Mouse (Mus musculus) embryonic facial prominence, embryonic 14.5 days (tissue): ENCODE data around the gene Ccdc180. TPM values are rescaled to one million over a fixed set of nuclear protein-coding genes. Genes with fewer than 3 reads are reported as not detected.

Experiments
- ATAC-seq: fragments of 200-750 bp; cut with Nextera tagmentation; 2 replicates; pipeline ENCODE4 v1.8.0; 2017; ENCODE audit warnings: low read depth, moderate number of reproducible peaks, moderate TSS enrichment
- DNase-seq: peaks from one replicate; pipeline ENCODE4 v3.0.0-alpha.2; 2015; ENCODE audit warnings: low spot score
- H3K27ac ChIP-seq: fragments of 300-500 bp; sonication (generic); replicated peaks from 2 replicates; pipeline ENCODE4 v1.5.1; 2014; ENCODE audit warnings: low read depth, mild to moderate bottlenecking, low read length, moderate library complexity
- H3K27me3 ChIP-seq: fragments of 300-500 bp; sonication (generic); replicated peaks from 2 replicates; pipeline ENCODE4 v1.6.1; 2014; ENCODE audit warnings: low read length; ENCODE audit not compliant: control insufficient read depth, insufficient read depth
- H3K36me3 ChIP-seq: fragments of 300-500 bp; sonication (generic); 2 replicates; pipeline ENCODE4 v1.6.1; 2014; ENCODE audit warnings: low read length, mixed read lengths; ENCODE audit not compliant: control insufficient read depth, insufficient read depth
- H3K4me1 ChIP-seq: fragments of 300-500 bp; sonication (generic); 2 replicates; pipeline ENCODE4 v1.6.1; 2014; ENCODE audit warnings: antibody characterized with exemption, low read length; ENCODE audit not compliant: control insufficient read depth, insufficient read depth
- H3K4me2 ChIP-seq: fragments of 300-500 bp; sonication (generic); 2 replicates; pipeline ENCODE4 v1.6.1; 2014; ENCODE audit warnings: low read depth, mild to moderate bottlenecking, low read length, moderate library complexity, mixed read lengths
- H3K4me3 ChIP-seq: fragments of 300-500 bp; sonication (generic); 2 replicates; pipeline ENCODE4 v1.5.1; 2014; ENCODE audit warnings: low read depth, mild to moderate bottlenecking, low read length
- H3K9ac ChIP-seq: fragments of 300-500 bp; sonication (generic); 2 replicates; pipeline ENCODE4 v1.6.1; 2014; ENCODE audit warnings: low read depth, mild to moderate bottlenecking, low read length, moderate library complexity, mixed read lengths
- H3K9me3 ChIP-seq: fragments of 300-500 bp; sonication (generic); 2 replicates; pipeline ENCODE4 v1.6.1; 2016; ENCODE audit warnings: low read length; ENCODE audit not compliant: control insufficient read depth
- whole genome bisulfite sequencing: fragments of 180-500 bp; shearing (Covaris S2); extraction: QIAGEN DNeasy Blood & Tissue Kit; methylation state at CpG from one replicate; pipeline ENCODE4 v1.1.7; 2014; 5-methylcytosine and 5-hydroxymethylcytosine counted together
- polyA plus RNA-seq: library from polyadenylated mRNA; unstranded; fragments of >200 nt; fragmentation: Nextera tagmentation; extraction: Ambion mirVana; gene quantifications from 2 replicates; pipeline ENCODE4 v1.2.1, GENCODE M21; 2014

The Ccdc180 gene
- polyA plus RNA-seq, 1 experiment from 2014 or later: 0.79 TPM

GRCm38 (mm10) chr4:45955235-45955634 lies 65.1 kb downstream of the Ccdc180 start:
- Histone ChIP-seq H3K4me2 (no peak overlapping the region), H3K9me3 (no peaks in the 10 kb centered on the region), H3K27me3 (no peaks in the 10 kb centered on the region), H3K36me3 (no peaks in the 10 kb centered on the region), H3K4me1 (no peaks in the 10 kb centered on the region), H3K27ac (no peak overlapping the region), H3K4me3 (no peak overlapping the region), H3K9ac (no peak overlapping the region)
- 78% methylated on average over 4 of the region's 4 CpGs for WGBS
- ATAC-seq (no peak), DNase-seq (no peak)

DNA sequence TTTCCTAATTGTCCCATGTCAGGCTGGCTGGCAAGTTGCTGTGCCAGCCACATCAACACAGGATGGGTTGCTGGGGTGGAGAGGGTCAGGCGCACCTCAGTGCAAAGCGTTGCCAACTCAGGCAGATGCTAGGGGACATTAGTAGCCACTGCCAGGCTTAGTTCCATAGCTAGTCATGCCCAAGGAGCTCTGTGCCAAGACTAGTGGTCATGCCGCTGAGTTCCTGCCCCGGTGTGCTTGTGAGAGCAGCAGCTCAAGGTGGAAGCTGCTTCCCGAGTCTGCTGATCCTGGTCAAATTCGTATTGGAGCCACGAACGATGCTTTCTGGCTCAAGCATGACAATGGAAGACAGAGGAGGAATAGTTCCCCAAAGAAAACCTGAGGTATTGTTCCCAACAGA lies 66.0 kb downstream of the Ccdc180 start:
- H3K4me3 ChIP-seq: no peak overlapping the region
- H3K4me2 ChIP-seq: no peak overlapping the region
- H3K9me3 ChIP-seq: no peaks in the 10 kb centered on the region
- H3K4me1 ChIP-seq: no peaks in the 10 kb centered on the region
- DNase-seq: no peak
- H3K9ac ChIP-seq: no peak overlapping the region
- ATAC-seq: no peak
- H3K27ac ChIP-seq: no peak overlapping the region
- no peaks in the 10 kb centered on the region for H3K27me3 ChIP-seq
- H3K36me3 ChIP-seq: no peaks in the 10 kb centered on the region
- 86% methylated on average over 8 of the region's 8 CpGs for WGBS

GRCm38 (mm10) chr4:45956706-45957105 lies 66.6 kb downstream of the Ccdc180 start:
- ATAC-seq (no peak), DNase-seq (no peak)
- no peaks in the 10 kb centered on the region for H3K4me1 ChIP-seq
- H3K27ac ChIP-seq: no peak overlapping the region
- no peak overlapping the region for H3K4me2 ChIP-seq
- no peaks in the 10 kb centered on the region for H3K36me3 ChIP-seq
- 89% methylated on average over 4 of the region's 4 CpGs for WGBS
- no peak overlapping the region for H3K4me3 ChIP-seq
- no peaks in the 10 kb centered on the region for H3K27me3 ChIP-seq
- H3K9me3 ChIP-seq: no peaks in the 10 kb centered on the region
- no peak overlapping the region for H3K9ac ChIP-seq

DNA sequence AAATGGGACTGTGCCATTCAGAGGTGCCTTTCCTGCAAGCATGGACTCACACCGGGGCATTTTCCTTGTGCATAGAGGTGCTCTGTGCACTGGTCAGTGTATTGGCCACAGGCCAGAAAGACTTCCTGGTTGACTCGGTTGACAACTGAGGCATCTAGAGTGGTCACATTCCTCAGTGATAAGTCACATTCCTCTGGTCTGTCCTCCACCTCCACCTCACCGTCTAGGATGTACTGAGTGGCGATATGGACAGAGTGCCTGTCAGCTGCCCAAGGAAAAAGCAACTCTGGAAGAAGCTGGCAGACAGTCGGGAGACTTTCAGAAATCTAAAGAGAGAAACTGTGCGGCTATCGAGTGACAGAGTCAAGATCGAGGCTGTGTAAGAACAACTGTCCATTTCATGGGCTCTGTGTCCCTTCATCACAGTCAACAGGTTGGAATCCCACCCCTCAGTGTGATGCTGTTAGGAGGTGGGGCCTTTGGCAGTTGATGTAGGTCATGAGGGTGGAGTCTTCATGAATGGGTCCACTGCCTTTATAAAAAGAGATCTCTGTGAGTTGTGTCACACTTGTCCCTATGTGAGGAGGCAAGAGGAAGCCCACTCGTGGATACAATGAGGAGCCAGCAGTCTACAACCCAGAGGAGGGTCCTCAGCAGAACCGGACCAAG lies 74.8 kb downstream of the Ccdc180 start, which contains the start of gene Tdrd7:
Gene Tdrd7 (plus strand): TSS at position 564 of the 669 bp plus-strand sequence.
- ATAC-seq (no peak), DNase-seq (no peak)
- Histone ChIP-seq H3K4me1 (no peaks in the 10 kb centered on the region), H3K27ac (no peak within 1 kb of the TSS), H3K9ac (no peak within 1 kb of the TSS), H3K4me3 (no peak within 1 kb of the TSS), H3K36me3 (no peaks in the 10 kb centered on the region), H3K9me3 (no peaks in the 10 kb centered on the region), H3K4me2 (0 out of 2 replicates have a peak within 1 kb of the TSS, but pooled peaks have one; percentile 8), H3K27me3 (no peaks in the 10 kb centered on the region; the same call in 1 of the 2 replicates)
- WGBS: 71% methylated on average over 10 of the region's 10 CpGs

DNA sequence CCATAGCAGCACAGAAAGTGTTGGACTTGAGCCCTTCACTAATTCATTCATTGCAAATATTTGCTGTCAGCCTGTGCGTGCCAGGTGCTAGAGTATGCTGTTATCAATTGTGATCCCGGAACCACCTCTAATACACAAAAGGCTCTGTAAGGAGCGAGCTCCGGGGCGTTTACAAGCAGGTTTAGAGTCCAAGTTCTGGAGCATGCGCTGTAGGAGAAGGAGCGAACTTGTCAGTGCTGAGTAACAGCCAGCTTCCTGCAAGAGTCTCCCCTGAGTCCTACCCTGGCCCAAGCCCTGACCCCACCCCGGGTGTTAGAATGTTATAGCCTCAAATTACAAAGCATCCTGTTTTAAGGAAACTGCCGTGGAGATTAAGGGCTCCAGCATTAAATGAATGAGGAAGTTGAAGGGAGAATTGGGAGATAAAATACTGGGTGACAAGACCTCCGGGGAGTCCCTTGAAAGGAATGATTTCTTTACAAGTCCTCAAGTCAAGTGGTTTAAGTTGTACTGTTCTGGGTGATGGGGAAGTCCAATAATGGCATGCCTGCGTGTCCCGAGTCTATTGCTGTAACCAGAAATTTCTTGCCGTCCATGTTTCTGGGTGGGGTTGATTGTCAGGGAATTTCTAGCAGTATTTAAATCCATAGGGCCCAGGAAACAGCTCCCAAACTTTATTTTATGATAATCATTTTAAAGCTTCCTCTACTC lies 75.8 kb downstream of the Ccdc180 start:
- Histone ChIP-seq H3K27ac (no peak overlapping the region), H3K36me3 (no peaks in the 10 kb centered on the region), H3K4me1 (no peaks in the 10 kb centered on the region), H3K4me3 (no peak overlapping the region), H3K4me2 (0 out of 2 replicates have a peak overlapping the region, but pooled peaks have one; percentile 8), H3K9me3 (no peaks in the 10 kb centered on the region), H3K9ac (no peak overlapping the region), H3K27me3 (no peaks in the 10 kb centered on the region; the same call in 1 of the 2 replicates)
- WGBS: 29% methylated on average over 13 of the region's 13 CpGs
- ATAC-seq (0 out of 2 replicates have a peak, but pooled peaks have one; percentile 53), DNase-seq (peak; percentile 51)

GRCm38 (mm10) chr4:45966716-45967115 lies 76.6 kb downstream of the Ccdc180 start:
- Histone ChIP-seq H3K4me2 (no peak overlapping the region), H3K4me1 (no peaks in the 10 kb centered on the region), H3K9me3 (no peaks in the 10 kb centered on the region), H3K27me3 (no peaks in the 10 kb centered on the region; the same call in 1 of the 2 replicates), H3K9ac (no peak overlapping the region), H3K27ac (no peak overlapping the region), H3K4me3 (no peak overlapping the region), H3K36me3 (no peaks in the 10 kb centered on the region)
- DNase-seq: no peak
- WGBS: 18% methylated on average over 6 of the region's 6 CpGs
- no peak for ATAC-seq

- no peaks in the 10 kb centered on the region for H3K9me3 ChIP-seq
- no peak overlapping the region for H3K4me2 ChIP-seq
- ATAC-seq (no peak), DNase-seq (peak; percentile 35)
- peaks cover 1% of the 10 kb centered on the region; the same call in 1 of the 2 replicates for H3K4me1 ChIP-seq
- H3K27me3 ChIP-seq: no peaks in the 10 kb centered on the region; the same call in 1 of the 2 replicates
- 40% methylated on average over 9 of the region's 9 CpGs for WGBS
- H3K9ac ChIP-seq: no peak overlapping the region
- H3K4me3 ChIP-seq: no peak overlapping the region
- no peaks in the 10 kb centered on the region for H3K36me3 ChIP-seq
- H3K27ac ChIP-seq: no peak overlapping the region
Observed at GRCm38 (mm10) chr4:45967479-45968341, 77.6 kb downstream of the Ccdc180 start.

DNA sequence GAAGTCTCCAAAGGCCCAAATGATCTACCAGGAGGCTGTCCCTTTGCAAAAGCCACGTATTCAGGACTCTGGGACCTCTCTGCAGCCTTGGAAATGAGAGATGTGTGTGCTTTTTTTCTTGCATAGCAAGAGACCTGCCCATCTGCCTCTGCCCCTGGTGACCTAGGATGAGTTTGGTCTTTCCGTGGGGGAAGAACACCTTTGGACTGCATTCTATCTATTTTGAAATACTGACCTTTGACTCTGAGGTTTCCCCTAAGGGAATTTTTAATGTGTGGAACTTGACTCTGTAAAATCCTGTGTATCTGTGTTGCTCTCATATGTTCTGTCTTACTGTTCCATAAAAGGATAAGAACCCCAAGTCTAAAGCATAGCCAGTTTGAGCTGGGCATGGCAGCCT lies 78.9 kb downstream of the Ccdc180 start:
- Histone ChIP-seq H3K4me1 (peaks cover 5% of the 10 kb centered on the region; the same call in 1 of the 2 replicates), H3K27ac (no peak overlapping the region), H3K9me3 (no peaks in the 10 kb centered on the region), H3K36me3 (no peaks in the 10 kb centered on the region), H3K4me2 (no peak overlapping the region), H3K27me3 (no peaks in the 10 kb centered on the region; the same call in none of the 2 replicates), H3K9ac (no peak overlapping the region), H3K4me3 (no peak overlapping the region)
- no peak for DNase-seq
- no peak for ATAC-seq
- 44% methylated on average over 2 of the region's 2 CpGs for WGBS
